Mouse (Mus musculus) erythroid progenitor cell, adult 5-6 weeks (primary cell): ENCODE results near the gene Atg5. TPM values are rescaled to one million over a fixed set of nuclear protein-coding genes. Genes with fewer than 3 reads are reported as not detected.
"Not testable (repeated sequence)": the region's sequence is repeated elsewhere in the genome, so short reads cannot be mapped to it uniquely, and the experiment has no call there.

ENCODE experiments used
- ATAC-seq: replicated peaks from 2 replicates; pipeline ENCODE4 v1.8.0; 2016; ENCODE audit warnings: moderate number of reproducible peaks, mild to moderate bottlenecking, moderate TSS enrichment, inconsistent platforms; ENCODE audit not compliant: poor library complexity, low FRiP score, severe bottlenecking
- total RNA-seq, 2 experiments: library from RNA; stranded (forward) in 1 of 2; stranded (reverse) in 1 of 2; fragments of 150-400 nt in 1 of 2; fragments of 186-747, 209-891 nt in 1 of 2; gene quantifications; 2 replicates each; pipeline versions ENCODE4 v1.2.3 to v1.2.4; 2015 to 2017; ENCODE audit warnings: low replicate concordance in 2 of 2

The Atg5 gene
- total RNA-seq (2015; ENCODE audit: low replicate concordance): 3.2 and 7.5 TPM in 2 replicates
- total RNA-seq (2017; ENCODE audit: low replicate concordance): 11.3 and 12.1 TPM in 2 replicates

DNA sequence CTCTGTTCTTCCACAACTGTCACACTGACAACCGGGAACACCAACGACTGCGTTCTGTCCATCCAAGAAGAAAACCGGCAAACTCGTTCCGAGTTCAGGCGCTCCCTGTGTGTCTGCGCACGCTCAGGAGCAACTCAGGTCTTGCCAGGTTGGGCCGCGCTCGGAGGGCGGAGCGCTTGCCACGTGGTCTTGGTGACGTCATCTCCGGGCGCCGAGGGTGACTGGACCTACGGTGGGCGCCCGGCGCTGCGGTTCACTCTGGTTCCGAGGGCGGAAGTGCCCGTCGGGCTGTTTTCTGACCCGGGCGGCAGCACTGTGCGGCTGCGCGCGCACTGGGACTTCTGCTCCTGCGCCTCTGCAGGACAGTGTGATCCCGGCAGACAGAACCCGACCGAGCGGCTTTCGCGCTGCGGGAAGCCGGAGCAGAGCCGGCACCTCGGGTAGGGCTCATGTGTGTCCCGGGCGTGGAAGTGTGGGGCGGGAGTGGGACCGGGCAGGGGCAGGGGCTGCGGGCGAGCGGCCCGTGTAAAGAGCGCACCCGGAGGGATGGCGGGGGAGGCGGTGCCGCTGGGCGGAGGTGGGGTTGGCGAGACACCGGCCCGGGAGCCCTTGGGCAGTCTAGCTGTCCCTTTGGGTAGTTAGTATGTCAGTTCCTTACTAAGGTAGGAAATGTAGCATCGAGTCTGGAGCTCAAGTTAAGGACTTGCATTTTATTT lies at the start of gene Atg5:
TSS of gene Atg5 (plus strand) at position 214 of the 716 bp plus-strand sequence.
- ATAC-seq: peak; percentile 97

DNA sequence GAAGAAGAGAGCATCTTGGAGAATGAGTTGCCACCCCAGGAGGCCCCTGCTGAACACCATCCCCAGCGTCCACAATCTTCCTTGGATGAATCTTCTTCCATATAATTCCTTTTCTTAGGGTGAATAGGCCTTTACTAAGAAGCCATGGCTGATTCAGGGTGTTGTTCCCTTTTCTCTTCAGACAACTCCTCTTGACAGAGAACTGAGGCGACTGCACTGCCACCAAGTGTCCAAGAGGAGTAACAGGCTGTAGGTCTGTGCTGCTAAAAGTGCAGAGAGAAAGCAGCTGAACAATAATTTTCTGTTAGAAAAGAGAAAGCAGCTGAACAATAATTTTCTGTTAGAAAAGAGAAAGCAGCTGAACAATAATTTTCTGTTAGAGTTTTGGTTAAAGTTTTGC lies 49.1 kb upstream of the Atg5 start:
- ATAC-seq: not testable (repeated sequence)

DNA sequence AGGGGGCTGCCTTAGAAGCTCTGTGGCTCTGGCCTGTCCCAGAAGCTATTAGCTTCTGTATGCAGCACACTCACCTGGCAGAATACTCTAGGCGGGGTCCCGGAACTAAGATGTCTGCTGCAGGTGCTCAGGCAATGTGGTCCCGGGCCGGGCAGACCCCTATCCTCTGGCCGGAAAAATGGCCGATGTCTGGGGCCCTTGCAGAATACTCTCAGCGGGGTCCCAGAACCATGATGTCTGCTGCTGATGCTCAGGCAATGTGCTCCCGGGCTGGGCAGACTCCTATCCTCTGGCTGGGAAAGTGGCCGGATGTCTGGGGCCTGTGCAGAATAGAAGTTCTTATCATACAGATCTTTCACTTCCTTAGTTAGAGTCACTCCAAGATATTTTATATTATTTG lies 43.8 kb upstream of the Atg5 start:
- no peak for ATAC-seq

DNA sequence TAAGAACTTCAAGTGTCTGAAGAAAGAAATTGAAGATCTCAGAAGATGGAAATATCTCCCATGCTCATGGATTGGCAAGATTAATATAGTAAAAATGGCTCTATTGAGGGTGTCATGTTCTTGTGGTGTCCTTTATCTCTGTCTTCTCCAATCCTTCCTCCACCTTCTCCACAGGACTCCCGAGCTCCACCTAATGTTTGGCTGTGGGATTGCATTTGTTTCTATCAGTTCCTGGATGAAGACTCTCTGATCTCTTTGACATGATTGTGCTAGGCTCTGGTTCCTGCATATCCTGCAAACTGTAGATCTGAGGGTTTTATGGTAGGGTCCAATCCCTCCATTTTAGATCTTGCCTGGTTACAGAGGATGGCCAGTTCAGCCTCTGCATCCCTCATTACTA lies 34.8 kb upstream of the Atg5 start:
- ATAC-seq: not testable (repeated sequence)

DNA sequence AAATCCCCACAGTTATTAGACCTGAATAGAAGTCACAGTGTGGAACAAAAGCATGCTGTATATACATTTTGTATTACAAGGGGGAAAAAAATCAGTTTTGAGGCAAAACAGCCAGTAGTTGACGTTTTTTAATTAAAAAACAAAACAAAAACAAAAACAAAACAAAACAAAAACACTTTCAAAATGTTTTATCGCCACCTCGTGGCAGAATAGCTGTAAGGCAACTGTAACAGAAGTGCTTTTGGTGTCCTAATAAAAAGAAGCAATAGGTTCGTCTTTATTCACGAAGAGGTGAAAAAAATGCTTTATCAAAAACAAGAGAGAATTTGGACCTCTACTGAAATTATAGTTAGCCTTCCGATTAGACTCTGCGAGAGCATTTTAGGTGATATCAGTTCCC lies 32.9 kb upstream of the Atg5 start:
- ATAC-seq: not testable (repeated sequence)

DNA sequence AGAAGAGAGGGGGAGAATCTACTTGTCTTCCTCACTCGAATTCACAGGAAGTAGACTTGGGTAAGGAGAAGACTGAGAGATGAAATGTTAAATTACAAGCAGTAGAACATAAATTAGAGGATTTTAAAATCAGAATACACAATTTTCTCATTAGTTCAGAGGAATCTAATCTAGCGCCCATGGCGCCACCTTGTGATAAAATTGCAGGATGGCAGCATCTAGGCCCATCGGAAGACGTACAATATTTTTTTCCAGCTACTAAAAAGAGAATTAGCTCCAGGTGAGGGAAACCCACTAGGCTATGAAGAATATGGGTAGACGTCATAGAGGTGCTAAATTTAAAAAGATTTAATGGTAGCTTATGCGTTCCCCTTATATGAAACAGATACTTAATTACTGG lies 11.5 kb upstream of the Atg5 start:
- no peak for ATAC-seq

DNA sequence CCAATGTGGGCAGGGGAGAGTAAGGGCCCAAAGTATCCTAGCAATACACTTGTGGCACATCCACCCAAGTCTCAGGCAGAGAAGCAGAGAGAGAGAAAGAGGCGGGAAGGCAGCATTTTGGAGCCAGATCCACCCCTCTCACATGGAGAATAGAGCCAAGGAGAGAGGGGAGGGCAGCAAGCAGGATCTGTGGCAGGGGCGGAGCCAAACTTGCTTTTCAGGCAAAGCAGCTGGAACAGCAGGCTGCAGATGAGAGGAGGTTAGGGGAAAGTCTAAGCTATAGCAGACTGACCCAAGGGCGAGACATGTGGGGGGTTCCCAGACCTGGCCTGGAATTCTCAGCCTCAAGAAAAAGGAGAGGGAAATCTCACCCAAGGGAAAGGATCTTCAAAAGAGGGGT lies 2.3 kb upstream of the Atg5 start:
- ATAC-seq: no peak

DNA sequence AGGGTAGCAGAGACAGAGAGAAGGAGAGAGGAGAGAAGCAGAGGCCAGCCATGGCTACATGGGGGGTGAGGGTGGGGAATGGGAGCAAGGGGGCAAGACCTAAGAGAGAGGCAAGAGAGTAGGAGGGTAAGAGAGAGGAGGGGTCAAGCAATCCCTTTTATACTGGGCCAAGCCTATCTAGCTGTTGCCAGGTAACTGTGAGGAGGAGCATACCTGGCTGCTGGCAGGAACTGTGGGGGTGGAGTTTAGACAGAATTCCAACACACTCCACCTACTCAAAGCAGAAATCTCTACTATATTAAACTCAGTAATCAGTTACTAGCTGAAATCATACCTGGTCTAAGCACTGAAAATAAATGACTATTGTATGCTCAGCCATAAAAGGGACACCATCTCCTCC lies 1.6 kb upstream of the Atg5 start:
- no peak for ATAC-seq

DNA sequence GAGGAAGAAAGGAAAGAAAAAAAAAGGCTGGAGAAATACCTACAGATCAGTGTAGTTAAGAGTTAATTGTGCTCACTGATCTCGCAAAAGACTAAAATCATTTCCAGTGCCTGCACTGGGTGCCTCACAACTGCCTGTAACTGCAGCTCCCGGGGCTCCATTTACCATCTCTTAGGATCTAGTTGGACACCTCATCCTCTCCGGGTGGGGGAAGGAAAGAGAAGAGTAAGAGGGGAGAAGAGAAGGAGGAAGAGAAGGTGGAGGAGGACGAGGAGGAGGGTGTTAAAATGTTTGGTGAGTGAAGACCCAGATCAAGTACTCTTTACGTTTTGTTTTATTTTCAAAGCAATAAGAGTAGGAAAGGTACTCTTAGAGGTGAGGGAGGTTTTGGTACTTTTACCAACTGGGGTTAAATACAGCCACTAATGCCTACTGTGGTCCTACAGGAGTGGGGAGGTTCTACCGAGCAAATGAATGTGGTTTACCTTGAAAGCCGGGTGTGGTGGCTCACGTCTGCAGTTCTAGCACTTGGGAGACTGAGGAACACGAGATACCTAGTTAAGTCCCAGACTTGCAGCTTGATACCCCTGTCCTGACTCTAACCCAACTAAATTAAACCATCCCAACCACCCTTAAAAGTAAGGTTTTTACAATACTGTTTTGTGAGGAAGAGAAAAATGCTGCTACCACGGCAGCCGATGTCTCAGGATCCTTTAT lies 574 bp upstream of the Atg5 start:
- ATAC-seq: peak; percentile 53

DNA sequence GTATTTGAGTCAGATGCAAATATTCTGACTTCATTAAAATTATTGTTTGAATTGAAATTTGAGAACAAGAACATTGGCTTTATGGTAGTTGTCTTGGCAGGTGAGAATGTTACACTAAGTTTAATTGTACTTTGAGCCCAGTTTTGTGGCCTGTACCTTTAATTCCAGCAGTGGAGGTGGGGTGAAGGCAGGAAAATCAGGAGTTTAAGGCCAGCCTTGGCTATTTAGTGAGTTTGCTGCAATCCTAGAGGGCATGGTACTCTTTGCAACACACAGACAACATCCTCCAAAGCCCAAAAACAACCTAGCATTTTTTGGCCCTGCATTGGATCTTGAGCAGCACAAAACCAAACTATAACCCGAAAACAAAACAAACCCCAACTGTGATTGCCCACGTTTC lies 1.1 kb downstream of the Atg5 start:
- no peak for ATAC-seq

DNA sequence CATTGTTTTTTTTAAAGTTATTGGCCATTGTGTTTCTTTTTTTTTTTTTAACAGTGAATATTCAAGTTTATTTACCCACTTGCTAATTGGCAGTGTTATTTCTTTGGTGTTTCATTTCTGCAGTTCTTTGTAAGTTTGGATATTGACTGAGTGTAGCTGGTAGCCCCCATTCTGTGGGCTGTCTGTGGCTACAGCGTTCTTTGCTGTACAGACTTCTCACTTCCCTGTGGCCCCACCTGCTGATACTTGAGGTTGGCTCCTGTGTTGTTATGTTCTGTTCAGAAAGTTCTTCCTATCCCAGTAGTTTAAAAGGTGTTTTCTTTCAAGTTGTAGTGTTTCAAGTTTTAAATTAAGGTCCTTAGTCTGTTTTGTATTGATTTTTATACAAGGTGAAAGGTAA lies 14.2 kb downstream of the Atg5 start:
- ATAC-seq: no peak

DNA sequence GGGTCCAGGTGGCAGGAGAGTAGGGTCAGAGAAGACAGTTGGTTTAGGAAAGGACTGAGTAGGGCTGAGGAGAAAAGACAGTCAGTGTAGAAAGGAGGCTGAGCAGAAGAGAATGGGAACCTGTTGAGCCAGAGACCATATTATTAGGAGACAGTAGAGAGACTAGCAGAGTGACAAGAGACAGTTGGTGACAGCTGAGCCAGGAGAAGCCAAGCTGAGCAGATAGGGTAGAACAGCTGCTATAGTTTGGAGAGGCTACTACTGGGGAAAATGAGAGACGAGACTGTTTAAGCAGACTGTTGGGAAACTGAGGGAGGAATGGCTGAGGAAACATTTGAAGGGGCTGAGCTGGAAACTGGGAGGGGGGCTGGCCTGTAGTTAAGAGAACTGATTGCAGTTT lies 16.9 kb downstream of the Atg5 start:
- no peak for ATAC-seq

DNA sequence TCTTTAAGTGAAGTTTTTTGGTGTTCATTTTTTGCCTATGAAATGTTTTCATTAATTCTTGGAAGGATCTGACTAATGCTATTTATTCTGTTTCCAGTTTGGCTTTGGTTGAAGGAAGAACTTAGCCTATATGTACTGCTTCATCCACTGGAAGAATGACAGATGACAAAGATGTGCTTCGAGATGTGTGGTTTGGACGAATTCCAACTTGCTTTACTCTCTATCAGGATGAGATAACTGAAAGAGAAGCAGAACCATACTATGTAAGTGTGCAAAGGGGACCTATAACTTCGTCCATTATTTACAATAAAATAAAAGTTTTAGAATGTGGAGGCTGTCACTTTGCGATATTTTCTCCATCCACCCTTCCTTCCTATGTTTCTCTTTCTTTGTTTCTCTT lies 17.8 kb downstream of the Atg5 start:
- no peak for ATAC-seq

DNA sequence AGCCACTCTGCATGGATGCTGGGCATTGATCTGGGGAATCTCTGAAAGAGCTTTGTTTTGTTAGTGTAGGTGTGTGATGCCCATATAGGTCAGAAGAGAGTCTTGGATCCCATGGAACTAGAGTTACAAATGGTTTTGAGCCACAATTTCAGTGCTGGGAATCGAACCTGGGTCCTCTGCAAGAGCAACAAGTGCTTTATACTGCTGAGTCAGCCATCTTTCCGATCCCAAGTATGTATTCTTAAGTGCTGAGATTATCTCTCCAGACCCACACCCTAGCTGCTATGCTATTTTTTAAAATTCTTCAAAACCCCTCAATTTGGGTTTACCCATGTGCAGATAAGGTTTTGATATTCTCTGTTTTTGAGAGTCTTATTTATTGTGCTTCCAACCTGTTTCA lies 22.7 kb downstream of the Atg5 start:
- no peak for ATAC-seq

DNA sequence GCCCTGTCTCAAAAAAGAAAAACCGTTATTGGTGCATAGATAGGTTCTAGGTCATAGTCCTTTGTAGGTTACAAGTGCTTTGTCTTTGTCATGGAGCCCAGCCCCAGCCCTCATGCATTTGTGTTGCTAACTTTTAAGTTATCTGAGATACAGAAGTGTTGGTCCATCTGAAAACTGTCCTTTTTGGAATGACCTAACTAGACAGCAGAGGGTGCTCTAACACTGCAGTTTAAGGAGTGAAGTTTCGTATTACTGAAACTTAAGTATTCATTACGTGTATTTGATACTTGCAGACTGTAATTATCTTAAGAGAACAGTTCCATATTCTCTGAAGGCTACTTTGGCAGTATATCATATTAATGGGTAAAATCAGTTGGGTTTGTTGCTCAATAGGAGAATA lies 24.0 kb downstream of the Atg5 start:
- ATAC-seq: no peak

DNA sequence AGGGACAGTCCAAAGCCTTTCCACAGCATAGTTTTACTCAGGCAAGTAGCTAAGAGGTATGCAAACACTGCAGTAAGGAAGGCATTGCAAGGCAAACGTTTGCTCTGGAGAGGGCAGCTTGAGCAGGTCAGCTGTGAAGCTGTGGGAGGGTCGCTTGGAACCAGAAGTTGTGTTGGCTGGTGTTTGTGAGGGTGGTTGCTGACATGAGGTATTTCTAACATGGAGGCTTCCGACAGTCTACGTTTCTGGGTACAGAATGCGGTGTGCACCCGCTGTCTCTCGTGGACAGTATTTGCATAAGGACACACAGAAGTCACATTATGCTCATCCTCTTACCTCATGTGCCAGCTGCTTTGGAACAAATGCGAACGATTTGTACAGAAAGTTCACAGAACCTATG lies 31.0 kb downstream of the Atg5 start:
- ATAC-seq: no peak

DNA sequence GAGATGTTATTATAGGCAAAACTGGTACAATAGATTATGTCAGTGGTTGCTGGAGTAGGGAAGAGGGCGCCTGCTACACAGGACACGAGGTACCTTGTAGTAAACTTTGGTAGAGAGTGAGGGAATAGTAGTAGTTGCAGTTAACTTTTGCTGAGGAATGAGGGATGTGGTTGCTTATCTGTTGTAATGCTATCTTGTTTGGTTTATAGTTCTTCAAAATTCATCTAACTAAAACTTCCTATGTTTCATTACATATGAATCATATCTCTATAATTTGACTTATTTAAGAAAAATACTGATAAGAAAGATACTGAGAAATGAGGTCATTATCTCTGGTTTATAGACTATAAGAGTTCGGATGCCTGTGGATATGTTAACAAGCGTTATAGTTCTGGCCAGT lies 31.9 kb downstream of the Atg5 start:
- ATAC-seq: no peak

DNA sequence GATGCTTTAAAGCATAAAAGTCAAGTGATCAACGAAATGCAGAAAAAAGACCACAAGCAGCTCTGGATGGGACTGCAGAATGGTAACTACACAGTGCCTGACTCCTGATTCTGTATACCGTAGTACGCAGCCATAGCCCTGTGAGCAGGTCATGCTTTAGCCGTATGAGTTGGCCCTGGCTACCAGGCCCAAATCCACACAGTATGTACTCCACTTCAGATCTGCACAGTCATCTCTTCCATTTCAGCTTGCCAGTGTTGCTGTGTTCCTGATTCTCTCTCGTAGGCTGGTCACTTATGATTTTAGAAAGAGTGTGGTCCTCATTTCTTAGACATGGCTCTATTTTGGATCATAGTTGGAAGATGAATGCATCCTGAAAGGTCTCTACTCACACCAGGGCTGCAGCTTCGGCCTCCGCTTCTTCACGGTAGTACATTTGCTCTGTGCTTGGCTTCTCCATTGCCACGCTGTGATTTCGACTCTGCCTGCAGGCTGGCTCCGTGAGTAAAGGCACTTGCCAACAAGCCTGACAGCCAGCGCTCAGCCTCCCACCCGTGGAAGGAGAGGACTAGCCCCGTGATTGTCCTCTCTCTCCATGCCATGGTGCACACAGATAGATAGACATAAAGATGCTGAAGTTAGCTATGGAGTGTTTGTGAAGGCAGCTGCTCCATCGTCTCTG lies 35.6 kb downstream of the Atg5 start:
- no peak for ATAC-seq

DNA sequence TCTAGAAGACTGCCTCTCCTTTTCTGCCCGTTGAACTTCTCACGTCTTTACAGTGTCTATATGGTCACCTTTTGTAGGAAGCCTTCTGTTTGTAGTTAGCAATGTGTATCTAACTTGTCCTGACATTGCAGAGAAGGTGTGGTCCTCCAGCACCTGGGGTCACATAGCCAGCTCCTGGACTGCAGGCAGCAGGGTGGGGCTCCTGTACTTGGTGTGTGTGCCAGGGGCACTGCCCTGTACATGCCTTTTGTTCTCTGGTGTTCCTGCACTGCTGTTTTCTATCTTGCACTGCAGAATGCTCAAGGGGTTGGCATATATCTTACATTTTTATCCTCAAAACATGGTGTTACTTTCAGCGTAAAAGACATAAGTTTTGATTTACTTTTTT lies 36.2 kb downstream of the Atg5 start:
- no peak for ATAC-seq

DNA sequence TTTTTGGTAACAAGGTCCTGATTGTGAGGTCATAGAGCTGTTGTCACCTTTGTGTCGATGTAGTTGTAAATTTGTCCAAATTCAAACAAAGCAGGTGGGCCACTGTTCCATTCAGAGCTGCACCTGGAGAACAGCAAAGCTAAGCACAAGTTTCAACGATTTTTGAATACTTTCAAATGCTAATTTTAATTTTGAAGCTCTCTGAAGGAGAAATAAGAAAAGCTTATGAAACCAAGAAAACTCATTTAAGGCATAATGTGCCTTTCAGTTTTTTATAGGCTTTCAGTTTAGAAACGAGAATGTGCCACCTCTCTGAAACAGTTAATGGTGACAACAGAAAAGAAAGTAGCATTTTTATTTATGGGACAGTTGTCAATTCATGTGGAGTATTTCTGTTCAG lies 36.7 kb downstream of the Atg5 start:
- no peak for ATAC-seq

DNA sequence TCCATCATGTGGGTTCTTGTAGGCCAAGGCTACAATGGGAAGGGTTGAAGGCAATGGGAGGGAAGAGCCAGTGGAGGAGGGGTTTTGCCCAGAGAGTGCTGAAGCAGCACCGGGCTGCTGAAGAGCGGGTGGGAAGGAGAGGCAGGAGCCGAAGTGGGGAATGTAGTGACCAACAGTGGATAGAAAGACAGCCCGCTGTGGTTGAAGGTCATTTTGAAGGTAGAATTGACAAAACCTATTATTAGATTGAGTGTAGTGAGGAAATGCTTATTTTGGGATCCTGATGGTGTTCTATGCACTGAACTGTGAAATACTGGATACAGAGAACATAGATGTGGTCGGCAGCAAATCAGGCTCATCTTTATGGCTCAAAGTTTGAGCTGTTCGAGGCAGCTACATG lies 38.1 kb downstream of the Atg5 start:
- ATAC-seq: no peak
